Mouse (Mus musculus) C3H10T1/2 (cell line): ENCODE results near the gene Unc93a2. TPM values are rescaled to one million over a fixed set of nuclear protein-coding genes. Genes with fewer than 3 reads are reported as not detected.

Experiments used
- polyA plus RNA-seq, 2 experiments: library from polyadenylated mRNA; unstranded; fragments of >200 nt; fragmentation: generic; extraction: Trizol; gene quantifications; one replicate each; pipeline ENCODE4 v1.2.1; 2012; ENCODE audit warnings: missing spikeins in 2 of 2

Gene Unc93a2
- polyA plus RNA-seq = not detected

GRCm38 (mm10) chr17:7385364-7385763 lies at the start of gene Unc93a2:
Unc93a2 (minus strand) TSS chr17:7385464.

DNA sequence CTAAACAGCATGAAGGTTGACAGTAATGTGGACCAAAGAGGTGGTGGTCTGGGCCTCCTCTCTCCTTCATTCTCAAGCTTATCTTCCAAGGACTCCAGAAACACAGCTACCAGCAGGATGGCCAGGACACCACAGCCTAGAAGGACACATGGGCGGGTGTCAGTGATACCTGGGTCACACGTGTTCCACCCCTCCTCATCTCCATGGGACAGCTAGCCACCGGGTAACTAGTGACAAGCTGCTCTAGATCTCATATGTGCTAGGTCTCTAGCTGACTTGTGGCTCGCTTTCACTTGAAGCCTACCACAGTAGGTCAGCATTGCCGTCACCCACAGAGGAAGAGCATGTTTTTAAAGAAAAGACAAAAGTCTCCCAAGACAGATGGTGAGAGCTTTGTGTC lies 13.4 kb downstream of the Unc93a2 start, which contains the start of gene Gm49630:
TSS of gene Gm49630 (minus strand) at position 101 of the 400 bp plus-strand sequence.

DNA sequence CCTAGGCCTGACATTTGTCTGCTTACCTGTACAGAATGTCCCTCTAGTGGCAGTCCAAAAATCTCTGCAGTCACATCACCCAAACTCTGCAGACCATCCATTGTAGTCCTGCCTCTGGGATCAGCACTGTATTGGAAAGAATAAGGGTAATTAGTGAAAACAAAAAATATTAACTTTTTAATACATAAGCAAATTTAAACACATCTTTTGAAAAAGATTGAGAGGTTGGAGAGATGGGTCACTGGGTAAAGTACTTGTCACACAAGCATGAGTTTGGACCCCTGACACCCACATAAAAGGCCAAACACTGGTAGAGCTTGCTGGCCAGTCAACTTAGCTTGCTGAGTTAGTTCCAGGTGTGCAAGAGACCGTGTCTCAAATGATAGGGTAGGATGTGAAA lies 32.7 kb downstream of the Unc93a2 start, which contains the start of gene Ttll2:
TSS of gene Ttll2 (minus strand) at position 101 of the 400 bp plus-strand sequence.

DNA sequence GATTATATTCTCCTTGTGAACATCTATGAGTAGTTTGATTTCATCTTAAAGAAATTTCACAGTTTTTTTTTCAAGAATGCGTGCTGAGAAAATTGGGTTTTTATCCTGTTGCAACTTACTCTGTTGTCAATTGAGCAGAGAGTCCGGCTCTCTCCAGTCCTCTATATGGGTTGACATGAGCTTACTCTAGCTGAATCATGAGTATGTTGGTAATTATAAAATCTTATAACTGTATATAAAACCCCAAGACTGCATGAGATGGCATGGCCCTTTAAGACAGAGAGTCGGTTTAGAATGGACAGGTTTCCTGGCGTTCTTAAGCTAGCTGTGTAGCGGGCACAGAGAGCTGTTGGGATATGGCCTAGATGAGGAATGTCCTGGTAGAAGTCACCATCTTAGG lies 60.9 kb downstream of the Unc93a2 start, which contains the start of gene Tcp10a:
TSS of gene Tcp10a (plus strand) at position 301 of the 400 bp plus-strand sequence.

Other genes with a start within 250 kb of the Unc93a2 start
- 1 to 10 TPM; 3.6 to 4.2 TPM for gene Rps6ka2, start 215.3 kb downstream of the Unc93a2 start, polyA plus RNA-seq
- gene Tcp10a, start 60.8 kb downstream of the Unc93a2 start, polyA plus RNA-seq = not detected
- not detected for gene Ttll2, start 32.8 kb downstream of the Unc93a2 start, polyA plus RNA-seq
- gene Gm49630, start 13.5 kb downstream of the Unc93a2 start, polyA plus RNA-seq = not detected